Mouse (Mus musculus) urinary bladder, postnatal 14 days (tissue): Measurements from ENCODE around the gene Tulp2.
A peak's percentile ranks its signal among the peaks of the same experiment; 100 is the strongest.

ENCODE experiments used
- DNase-seq: peaks from one replicate; pipeline ENCODE4 v3.0.0; 2021; ENCODE audit warnings: low spot score

The Tulp2 gene

DNA sequence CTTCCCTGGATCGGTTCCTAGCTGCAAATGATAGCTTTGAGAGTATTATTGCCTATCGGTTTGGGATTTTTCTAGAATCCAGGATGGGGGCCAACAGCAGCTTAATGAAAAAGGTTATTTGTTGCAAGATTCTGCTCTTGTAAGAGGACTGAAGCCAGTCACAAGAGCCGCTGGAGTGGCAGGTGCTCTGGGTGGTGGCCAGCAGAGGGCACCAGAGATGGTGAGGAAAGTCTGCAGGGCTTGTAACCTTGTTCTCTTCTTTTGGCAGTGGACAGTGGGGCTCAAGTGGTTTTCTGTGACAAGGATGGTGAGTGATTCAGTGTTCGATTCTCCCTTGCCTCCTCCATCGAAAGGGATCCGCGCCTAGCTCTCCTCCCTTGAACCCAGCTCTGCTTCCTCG lies 74.1 kb downstream of the Tulp2 start:
- peak; percentile 88 for DNase-seq

DNA sequence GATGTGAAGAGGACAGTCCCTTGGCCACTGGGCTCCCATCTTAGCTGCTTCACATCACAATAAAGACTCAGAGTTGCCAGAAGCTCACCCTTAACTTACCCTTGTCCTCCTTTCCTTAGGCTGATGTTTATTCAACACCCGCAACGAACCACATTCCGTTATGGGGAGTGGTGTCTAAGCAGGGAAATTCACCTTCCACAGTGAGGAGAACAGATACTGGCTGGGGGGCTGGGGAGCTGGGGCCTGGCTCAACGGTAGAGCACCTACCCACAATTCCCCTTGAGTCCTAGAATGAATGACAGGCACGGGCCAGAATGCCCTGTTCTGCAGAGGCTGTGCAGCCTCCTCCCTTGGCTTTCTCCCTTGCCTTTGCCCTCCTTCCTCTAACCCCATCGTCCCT lies 77.2 kb downstream of the Tulp2 start:
- DNase-seq: peak; percentile 70

DNA sequence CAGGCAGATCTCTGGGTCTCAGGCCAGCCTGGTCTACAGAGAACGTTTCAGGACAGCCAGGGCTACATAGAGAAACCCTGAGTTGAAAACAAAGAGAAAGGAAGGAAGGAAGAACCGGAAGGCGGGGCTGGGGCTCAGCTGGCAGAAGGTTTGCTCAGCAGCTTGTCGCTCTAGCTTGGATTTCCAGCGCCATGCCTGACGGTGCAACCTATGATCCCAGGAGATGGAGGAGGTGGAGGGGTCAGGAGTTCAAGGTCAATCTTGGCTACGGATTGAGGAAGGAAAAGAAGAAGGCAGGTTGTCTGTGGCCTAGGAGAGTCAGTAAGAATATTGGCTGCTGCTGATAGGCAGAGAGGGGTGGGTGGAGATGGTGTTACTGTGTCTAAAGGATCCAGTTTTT lies 78.6 kb downstream of the Tulp2 start:
- no peak for DNase-seq

DNA sequence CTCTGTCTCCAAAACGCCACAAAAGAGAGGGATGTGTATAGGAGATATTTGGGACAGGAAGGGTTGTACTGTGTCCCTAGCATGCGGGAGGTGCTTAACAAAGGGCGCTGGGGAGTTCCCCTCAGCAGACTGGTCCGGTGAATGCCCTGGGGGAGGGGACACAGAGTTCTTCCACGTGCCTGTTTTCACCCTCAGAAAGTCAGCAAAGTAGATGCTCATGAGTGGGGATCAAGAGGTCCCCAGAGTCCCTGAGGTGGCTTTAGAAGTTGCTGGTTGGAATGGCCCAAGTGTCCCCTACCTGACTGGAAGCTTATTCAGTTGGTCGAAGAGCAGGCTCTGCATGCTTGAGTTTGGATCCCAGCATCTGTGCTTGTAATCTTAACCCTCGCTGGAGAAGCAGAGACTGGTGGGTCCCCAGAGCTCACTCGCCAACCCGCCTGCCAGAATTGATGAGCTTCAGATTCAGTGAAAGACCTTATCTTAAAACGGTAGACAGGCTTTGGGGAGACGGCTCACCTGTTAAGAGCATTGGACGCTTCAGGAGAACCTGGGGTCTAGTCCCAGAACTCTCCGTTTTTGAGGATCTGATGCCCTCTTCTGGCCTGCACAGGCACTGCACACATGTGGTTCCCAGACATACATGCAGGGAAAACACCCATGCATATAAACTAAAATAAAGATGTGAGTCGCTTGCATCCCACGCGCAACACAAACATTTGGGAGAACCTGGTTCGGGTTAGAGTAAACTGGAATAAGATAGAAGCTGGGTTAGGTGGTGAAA lies 79.4 kb downstream of the Tulp2 start:
- DNase-seq: peak; percentile 85

DNA sequence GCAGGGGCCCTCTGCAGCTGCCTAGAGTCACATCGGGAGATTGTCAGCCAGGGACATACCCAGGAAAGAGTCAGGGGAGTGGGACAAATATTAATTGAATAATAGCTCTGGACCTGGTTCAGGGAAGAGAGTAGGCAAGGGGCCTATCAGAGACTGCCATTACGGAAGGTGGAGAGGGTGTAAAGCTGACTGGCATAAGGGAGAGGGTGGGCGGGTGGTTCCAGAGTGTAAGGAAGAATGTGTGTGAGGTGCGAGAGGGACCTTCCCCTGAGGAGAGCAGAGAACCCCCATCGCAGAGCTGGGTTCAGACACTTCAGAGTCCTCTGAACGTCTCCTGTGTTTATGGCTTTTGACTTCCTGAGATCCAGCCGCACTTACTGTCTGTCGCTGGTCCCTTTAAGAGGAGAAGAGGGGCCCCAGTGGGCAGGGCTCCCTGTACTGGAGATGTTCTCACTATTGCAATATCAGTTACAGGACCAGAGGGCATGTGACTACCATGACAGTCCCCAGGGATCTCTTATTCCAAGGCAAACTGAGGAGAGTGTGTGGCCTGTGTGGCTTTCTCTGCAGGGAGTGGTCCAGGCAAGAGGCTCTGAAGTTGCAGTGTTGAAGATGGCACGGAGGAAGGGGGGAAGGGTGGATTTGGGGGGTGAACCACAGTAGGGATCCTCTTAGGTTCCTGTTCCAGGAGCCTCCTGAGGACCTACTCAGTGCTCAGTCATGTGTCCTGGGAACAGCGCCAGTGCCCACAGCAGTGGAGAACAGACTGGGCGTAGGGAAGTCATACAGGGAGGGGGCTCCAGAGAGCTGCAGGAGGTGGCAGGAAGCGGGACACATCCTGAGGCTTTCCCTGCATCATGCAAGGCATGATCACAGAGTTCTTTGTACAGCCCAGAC lies 80.2 kb downstream of the Tulp2 start:
- no peak for DNase-seq

DNA sequence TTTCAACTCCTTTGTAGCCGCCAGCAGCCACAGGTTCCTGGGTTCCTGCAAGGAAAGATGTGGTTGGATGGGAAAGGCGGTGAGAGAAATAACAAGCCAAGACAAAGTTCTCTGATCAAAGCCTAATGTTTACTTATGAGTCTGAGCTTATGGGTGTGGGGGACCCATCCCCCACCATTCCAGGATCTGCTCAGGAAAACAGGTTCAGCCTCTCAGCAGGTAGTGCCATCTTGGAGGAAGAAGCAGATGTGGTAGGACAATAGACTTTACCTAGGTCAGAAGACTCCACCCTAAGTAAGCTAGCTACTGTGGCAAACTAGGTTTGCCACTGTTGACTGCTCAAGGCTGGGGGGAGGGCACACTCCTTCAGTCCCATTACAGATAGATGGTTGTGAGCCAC lies 83.1 kb downstream of the Tulp2 start:
- no peak for DNase-seq

DNA sequence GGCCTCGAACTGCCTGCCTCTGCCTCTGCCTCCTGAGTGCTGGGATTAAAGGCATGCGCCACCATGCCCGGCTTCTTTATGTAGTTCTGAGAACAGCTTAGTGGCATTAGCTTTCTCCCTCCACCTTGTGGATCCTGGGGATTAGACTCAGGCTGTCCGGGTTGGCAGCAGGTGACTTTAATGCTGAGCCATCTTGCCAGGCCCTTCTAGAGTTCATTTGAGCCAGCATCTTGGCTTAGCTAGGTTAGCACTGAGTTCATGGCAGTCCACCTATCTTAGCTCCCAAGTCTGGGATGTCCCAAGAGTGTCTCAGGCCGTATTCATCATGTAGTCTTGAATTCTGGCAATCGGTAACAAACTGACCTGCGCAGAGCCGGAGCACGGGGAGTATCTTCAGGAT lies 83.8 kb downstream of the Tulp2 start:
- DNase-seq: no peak

DNA sequence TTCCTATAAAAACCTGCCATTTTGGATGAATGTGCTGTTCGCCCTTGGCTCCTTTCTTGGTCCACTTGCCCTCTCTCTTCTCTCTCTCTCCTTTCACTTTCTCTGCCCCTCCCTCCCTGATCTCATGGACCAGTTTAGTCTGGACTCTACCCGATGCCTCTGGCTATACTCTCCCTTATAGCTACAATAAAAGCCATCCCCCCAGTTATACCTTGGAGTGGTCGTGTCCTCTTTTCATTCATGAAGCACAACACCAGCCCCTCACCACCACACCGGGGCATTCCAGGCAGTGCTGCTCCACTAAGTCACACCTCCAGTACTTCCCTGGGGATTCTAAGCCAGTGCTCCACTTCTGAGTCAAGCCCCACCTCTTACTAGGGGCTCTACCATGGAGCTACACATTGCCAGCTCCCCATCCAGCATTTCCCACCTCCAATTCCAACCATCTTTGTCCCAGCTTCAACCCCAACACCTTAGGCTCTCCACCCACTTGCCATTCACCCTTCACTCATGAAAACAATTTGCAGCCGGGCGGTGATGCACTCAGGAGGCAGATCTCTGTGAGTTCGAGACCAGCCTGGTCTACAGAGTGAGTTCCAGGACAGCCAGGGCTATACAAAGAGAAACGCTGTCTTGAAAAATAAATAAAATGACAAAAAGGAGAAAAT lies 85.6 kb downstream of the Tulp2 start:
- no peak for DNase-seq

DNA sequence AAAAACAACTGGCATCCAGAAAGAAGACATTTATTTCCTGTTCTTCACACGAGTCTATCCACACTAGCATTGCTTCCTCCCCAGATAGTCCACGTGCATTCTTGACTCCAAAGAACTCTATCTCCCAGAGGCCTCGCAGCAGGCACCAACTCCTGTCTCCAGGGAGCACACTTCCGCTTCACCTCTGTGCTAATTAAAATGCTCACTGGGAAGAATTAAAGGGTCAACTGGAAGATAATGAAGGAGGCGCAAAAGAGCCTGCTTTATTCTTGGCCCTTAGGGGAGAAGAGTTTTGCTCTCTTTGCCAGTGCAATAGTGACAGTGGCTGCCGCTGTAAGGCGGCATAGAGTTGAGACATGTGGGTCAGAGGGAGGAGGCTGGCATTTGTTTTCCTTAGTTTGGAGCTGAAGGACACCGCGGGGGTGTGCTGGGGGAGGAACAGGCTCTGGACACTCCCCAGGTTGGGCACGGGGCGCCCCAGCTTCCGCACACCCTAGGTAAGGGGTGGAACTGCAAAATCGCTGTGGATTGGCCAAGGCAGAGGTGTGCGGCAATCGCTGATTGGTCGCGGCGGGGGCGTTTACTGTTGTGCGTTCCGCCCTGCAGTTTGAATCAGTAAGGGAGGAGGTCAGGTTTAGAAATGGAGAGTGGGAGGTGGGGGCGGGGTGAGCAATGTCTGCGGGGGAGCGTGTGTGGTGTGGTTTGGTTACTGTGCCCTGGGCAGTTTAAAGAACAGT lies 86.3 kb downstream of the Tulp2 start:
- peak; percentile 95 for DNase-seq

DNA sequence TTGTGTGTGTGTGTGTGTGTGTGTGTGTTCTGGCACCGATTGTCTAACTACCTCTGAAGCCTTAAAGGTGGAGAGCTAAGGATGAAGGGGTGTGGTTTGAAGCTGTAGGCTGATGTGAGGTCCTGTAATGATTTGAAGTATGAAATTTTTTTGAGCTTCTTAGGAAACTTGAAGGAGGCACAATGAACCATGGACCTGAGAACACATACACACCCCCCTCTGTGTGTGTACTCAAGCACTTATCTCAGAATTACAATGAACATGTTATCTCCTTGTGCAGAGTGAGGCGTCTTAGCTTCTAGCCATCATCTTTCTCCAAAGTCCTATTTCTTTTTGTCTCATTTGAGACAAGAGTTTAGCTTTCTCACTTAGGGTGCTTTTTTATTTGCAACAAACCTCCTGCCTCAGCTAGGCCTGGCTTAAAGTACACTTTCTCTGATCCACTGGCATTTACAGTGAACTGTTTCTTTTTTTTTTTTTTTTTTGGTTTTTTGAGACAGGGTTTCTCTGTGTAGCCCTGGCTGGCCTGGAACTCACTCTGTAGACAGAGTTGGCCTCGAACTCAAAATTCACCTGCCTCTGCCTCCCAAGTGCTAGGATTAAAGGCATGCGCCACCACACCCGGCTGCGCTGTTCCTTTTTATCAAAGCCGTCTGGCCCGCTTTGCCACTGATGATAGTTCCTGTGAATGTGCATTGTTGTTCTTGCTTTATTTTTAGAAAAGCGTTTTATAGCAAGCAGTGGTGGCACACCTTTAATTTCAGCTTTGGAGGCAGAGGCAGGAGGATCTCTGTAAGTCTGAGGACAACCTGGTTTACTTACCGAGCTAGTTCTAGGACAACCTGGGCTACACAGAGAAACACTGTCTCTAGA lies 87.2 kb downstream of the Tulp2 start:
- DNase-seq: no peak

DNA sequence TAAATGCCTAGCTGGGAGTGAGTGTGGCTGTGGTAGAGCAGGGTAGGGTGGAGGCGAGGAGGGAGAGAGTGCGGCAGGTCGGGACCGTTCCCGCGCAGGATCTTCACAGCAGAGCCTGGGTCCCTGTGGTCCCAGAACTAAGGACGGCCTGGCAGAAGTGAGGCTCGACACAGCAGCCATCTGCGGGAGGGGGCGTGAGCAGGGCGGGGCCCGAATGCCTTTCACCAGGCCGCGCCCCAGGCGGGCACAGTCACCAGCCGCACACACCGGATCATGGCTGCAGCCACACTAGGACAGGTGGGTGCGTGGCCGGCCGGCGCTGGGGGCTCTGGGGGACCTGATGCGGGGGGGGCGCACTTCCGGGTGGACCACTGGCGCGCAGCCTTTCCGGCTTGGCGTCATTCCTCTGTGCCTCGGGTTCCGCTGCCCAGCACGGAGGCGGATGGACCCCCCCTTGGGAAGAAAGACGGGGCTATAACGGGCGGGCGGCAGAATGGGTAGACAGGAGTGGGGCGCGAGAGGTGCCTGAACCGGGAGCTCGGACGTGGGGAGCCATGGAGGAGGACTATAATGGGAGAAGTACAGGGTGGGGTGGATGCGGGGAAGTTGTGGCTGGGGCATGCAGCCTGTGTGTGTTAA lies 88.5 kb downstream of the Tulp2 start, which contains the start of gene Bcat2:
Gene Bcat2, plus strand, starts transcription at position 51 of the 639 bp plus-strand sequence.
- DNase-seq: peak; percentile 82

DNA sequence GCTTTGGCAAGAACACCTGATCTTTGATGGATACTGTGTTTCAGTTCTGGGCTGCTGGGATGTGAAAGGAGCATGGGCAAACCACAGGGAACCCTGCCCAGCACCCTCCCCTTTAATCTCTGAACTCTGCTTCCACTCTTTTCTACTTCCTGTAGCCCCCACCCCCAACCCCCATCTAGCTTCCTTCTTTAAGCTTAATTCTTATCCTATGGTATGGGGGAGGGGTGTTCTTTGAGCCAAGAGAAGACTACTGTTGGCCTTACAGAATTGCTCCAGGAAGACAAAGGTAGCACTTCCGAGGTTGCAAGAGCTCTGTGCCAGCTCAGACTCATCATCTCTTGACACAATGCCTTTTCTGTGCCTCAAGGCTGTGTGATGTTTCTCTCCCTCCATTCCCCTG lies 90.3 kb downstream of the Tulp2 start:
- no peak for DNase-seq
